Mouse (Mus musculus) adrenal gland, adult 10 weeks (tissue): Measurements from ENCODE around the gene Mndal. TPM values are rescaled to one million over a fixed set of nuclear protein-coding genes. Genes with fewer than 3 reads are reported as not detected.

Experiments used
- polyA plus RNA-seq: library from polyadenylated mRNA; stranded (reverse); fragments of 350-450 nt; fragmentation: Illumina TruSeq; extraction: RNeasy Lipid Tissue Mini Kit (QIAGEN cat#74804); gene quantifications from one replicate; pipeline ENCODE4 v1.2.3, GENCODE M21; 2014; ENCODE audit warnings: low read depth, low replicate concordance

Gene Mndal
- 98.6 TPM for polyA plus RNA-seq

DNA sequence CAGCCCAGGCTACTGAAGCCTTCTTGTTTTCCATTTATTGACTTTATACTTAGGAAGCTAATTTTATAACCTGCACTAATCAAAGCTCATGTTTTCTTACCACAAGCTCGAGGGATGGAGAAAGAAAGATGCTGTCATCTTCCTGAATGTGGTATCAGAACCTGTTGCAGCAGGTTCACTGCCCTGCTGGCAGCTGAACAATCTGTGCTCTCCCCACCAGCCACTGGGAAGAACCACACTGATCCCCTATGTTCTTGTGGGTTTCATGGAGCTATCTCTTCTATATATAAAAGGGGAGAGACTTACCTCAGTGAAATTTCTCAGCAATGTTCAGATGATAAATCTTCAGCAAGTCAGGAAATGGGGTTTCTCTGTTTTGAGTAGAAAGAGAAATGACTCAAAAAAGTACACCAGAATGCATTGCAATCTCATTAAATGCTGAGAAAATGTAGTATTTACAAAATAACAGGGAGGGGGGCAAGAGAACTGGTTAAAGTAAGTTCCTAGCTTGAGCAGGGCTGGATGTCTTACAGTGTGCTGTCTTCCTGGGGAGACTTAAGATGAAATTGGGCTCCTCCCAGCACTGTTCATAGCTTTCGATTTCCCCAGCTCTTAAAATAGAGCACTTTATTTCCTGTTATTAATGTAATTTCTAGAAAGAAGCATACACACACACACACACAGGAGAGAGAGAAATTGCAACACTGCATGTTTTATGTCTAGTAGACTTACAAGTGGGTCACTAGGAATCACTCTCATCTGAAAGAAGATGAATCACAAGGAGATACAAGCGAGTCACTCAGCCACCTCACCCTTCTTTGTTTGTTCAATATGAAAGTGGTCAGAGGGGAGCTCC lies at the start of gene Mndal, which contains the start of gene Ifi203:
TSS of gene Mndal (minus strand) at position 568 of the 856 bp plus-strand sequence.
TSS of gene Ifi203 (minus strand) at position 749 of the 856 bp plus-strand sequence.

DNA sequence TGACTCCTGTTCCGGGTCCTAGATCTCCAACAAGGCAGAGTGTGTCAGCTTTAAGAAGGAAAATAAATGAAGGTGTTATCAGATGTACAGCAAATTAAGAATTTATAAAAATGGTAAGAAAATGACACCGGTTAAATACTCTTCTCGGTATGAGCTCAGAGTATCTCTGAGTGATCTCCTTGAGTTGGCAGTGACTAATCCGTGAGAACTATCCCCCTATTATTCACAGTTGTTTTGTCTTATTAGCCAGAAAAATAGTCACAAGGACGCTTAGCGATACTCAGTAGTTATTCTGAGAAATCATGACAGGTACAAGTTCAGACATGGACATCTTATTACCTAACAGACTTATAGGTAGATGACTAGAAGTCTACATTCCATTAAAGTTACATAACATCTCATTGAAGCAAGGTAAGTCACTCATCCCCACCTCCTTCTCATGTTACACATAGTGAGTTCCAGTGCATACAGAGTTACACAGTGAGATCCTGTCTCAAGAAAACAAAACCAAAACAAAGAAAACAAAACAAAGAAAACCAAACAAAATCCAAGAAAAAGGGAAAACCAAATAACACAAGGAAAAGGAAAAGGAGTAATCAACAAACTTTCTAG lies 40.5 kb upstream of the Mndal start, which contains the start of gene Ifi202b:
TSS of gene Ifi202b (minus strand) at position 51 of the 612 bp plus-strand sequence.

DNA sequence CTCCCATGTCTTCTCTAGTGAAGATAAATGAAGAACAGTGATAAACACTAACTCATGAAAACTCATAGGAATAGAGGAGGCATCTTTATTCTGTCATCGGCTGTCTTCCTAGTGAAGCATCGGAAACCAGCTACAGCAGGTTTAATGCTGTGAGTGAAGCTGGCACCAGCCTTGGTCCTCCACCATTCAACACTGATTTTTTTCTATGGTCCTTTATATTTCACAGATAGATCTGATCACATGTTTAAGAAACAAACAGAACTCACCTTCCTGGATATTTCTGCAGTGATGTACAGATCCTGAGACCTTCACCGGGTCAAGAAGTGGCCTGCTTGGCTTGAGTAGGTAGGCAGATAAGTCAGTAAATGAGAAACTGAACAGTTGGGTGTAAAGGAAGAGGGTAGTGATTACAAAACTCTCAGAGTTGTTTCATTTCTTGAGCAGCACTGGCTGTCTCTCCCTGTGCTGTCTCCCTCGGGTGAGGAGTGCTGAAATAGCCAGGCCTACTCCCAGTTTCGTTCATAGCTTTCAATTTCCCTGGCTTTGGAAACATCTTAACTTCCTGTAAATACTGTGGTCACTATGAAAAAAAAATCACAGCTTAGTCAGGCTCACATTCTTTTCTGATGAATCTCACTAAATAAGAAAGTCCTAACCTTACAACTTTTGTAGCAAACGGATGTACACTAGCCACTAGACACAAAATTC lies 29.6 kb downstream of the Mndal start, which contains the start of gene Ifi211:
TSS of gene Ifi211 (minus strand) at position 499 of the 708 bp plus-strand sequence.

Other genes with a start within 250 kb of the Mndal start
- gene Ifi207, start 200.7 kb downstream of the Mndal start, polyA plus RNA-seq = 13.1 TPM
- gene Ifi204, start 175.5 kb downstream of the Mndal start, polyA plus RNA-seq = 40.2 TPM
- gene Ifi211, start 29.4 kb downstream of the Mndal start, polyA plus RNA-seq = 14.0 TPM
- gene Ifi203, start 181 bp upstream of the Mndal start, polyA plus RNA-seq = 74.8 TPM
- gene Ifi202b, start 40.3 kb upstream of the Mndal start, polyA plus RNA-seq = not detected
- 8.8 TPM for gene Ifi205, start 89.3 kb upstream of the Mndal start, polyA plus RNA-seq
- gene Olfr433, start 98.2 kb upstream of the Mndal start, polyA plus RNA-seq = not detected
- gene Olfr432, start 106.7 kb upstream of the Mndal start, polyA plus RNA-seq = not detected
- gene Olfr430, start 124.1 kb upstream of the Mndal start, polyA plus RNA-seq = not detected
- gene Olfr429, start 141.8 kb upstream of the Mndal start, polyA plus RNA-seq = not detected
- not detected for gene Olfr427, start 154.4 kb upstream of the Mndal start, polyA plus RNA-seq
- gene Olfr231, start 178.7 kb upstream of the Mndal start, polyA plus RNA-seq = not detected
- gene Olfr424, start 189.0 kb upstream of the Mndal start, polyA plus RNA-seq = not detected
- gene Olfr420, start 213.1 kb upstream of the Mndal start, polyA plus RNA-seq = not detected
- not detected for gene Spta1, start 230.3 kb upstream of the Mndal start, polyA plus RNA-seq